Mouse (Mus musculus) lung, adult 2 months (tissue): ENCODE measurements around the gene Ctsl. TPM values are rescaled to one million over a fixed set of nuclear protein-coding genes. Genes with fewer than 3 reads are reported as not detected.
A peak's percentile ranks its signal among the peaks of the same experiment; 100 is the strongest.

Experiments used
- DNase-seq: peaks from one replicate; pipeline ENCODE4 v3.0.0; 2022
- H3K4me1 ChIP-seq: fragments of 200-500 bp; 2 replicates; pipeline ENCODE4 v1.6.1; 2011; ENCODE audit warnings: low read length; ENCODE audit not compliant: control insufficient read depth, insufficient read depth
- H3K4me3 ChIP-seq: fragments of 200-500 bp; replicated peaks from 2 replicates; pipeline ENCODE3; 2011; ENCODE audit warnings: low read depth, mild to moderate bottlenecking, control low read depth, low read length; ENCODE audit errors: extremely low read depth
- CTCF ChIP-seq: fragments of 200-500 bp; IDR thresholded peaks from 2 replicates; pipeline ENCODE4 v1.5.1; 2011; ENCODE audit warnings: mild to moderate bottlenecking, low read length, control low read depth; ENCODE audit not compliant: insufficient read depth
- POLR2A ChIP-seq: fragments of 200-500 bp; IDR thresholded peaks from 2 replicates; pipeline ENCODE4 v1.6.1; 2011; ENCODE audit warnings: low read depth, mild to moderate bottlenecking, control low read depth, low read length, borderline replicate concordance; ENCODE audit errors: extremely low read depth
- WGBS: fragments of 180-500 bp; shearing (Covaris S2); methylation state at CpG from one replicate; pipeline ENCODE4 v1.1.7; 2018; 5-methylcytosine and 5-hydroxymethylcytosine counted together
- polyA plus RNA-seq: library from polyadenylated mRNA; depleted of rRNA; stranded (reverse); fragments of >200 nt; gene quantifications from 2 replicates; pipeline ENCODE4 v1.2.3, GENCODE M21; 2012

Ctsl gene
- polyA plus RNA-seq, 1 experiment = 98.1 TPM

GRCm38 (mm10) chr13:64332321-64332720, 38.4 kb downstream of the Ctsl start:
- TF ChIP-seq CTCF (no peak), POLR2A (no peak)
- H3K4me1 ChIP-seq = no peaks in the 10 kb centered on the region
- no peak overlapping the region for H3K4me3 ChIP-seq
- no peak for DNase-seq
- WGBS = 66% methylated on average over 6 of the region's 6 CpGs

- no peak for DNase-seq
- 83% methylated on average over 8 of the region's 8 CpGs for WGBS
- Histone ChIP-seq H3K4me1 (peaks cover 2% of the 10 kb centered on the region; the same call in 1 of the 2 replicates), H3K4me3 (no peak overlapping the region)
- TF ChIP-seq CTCF = no peak
- no peak for TF ChIP-seq POLR2A
Measured at GRCm38 (mm10) chr13:64322561-64323281, 48.0 kb downstream of the Ctsl start.

GRCm38 (mm10) chr13:64320334-64320733, 50.4 kb downstream of the Ctsl start:
- Histone ChIP-seq H3K4me1 (peaks cover 2% of the 10 kb centered on the region; the same call in 1 of the 2 replicates), H3K4me3 (no peak overlapping the region)
- WGBS = 57% methylated on average over 8 of the region's 8 CpGs
- TF ChIP-seq POLR2A = no peak
- no peak for TF ChIP-seq CTCF
- no peak for DNase-seq

GRCm38 (mm10) chr13:64319782-64320181, 50.9 kb downstream of the Ctsl start:
- Histone ChIP-seq H3K4me1 (peaks cover 2% of the 10 kb centered on the region; the same call in 1 of the 2 replicates), H3K4me3 (no peak overlapping the region)
- TF ChIP-seq POLR2A = no peak
- no peak for TF ChIP-seq CTCF
- no peak for DNase-seq

- no peak overlapping the region for H3K4me3 ChIP-seq
- no peak for TF ChIP-seq POLR2A
- TF ChIP-seq CTCF = no peak
- 43% methylated on average over 2 of the region's 2 CpGs for WGBS
- no peak for DNase-seq
- H3K4me1 ChIP-seq = peaks cover 2% of the 10 kb centered on the region; the same call in 1 of the 2 replicates
Measured at GRCm38 (mm10) chr13:64318355-64318754, 52.3 kb downstream of the Ctsl start.

GRCm38 (mm10) chr13:64315483-64316050, 55.1 kb downstream of the Ctsl start:
- no peak for DNase-seq
- TF ChIP-seq POLR2A = no peak
- no peak for TF ChIP-seq CTCF
- WGBS = 0% methylated on average over 3 of the region's 3 CpGs
- H3K4me3 ChIP-seq = no peak overlapping the region
- H3K4me1 ChIP-seq = peaks cover 11% of the 10 kb centered on the region

GRCm38 (mm10) chr13:64314041-64314440, 56.6 kb downstream of the Ctsl start:
- WGBS = 72% methylated on average over 3 of the region's 3 CpGs

GRCm38 (mm10) chr13:64312916-64313289, 57.8 kb downstream of the Ctsl start:
- TF ChIP-seq POLR2A = no peak; the same call in 1 of the 2 replicates
- no peak for TF ChIP-seq CTCF
- no peak for DNase-seq
- WGBS = 2% methylated on average over 2 of the region's 2 CpGs
- H3K4me1 ChIP-seq = peaks cover 16% of the 10 kb centered on the region
- H3K4me3 ChIP-seq = peak overlapping the region; percentile 53

More at GRCm38 (mm10) chr13:64314041-64314440, 56.6 kb downstream of the Ctsl start:
- H3K4me1 ChIP-seq = peaks cover 16% of the 10 kb centered on the region
- H3K4me3 ChIP-seq = no peak overlapping the region
- no peak for DNase-seq
- no peak for TF ChIP-seq POLR2A
- TF ChIP-seq CTCF = no peak

- peak; percentile 88 for DNase-seq
- no peak for TF ChIP-seq CTCF
- peak; percentile 66 for TF ChIP-seq POLR2A
- Histone ChIP-seq H3K4me1 (peaks cover 16% of the 10 kb centered on the region), H3K4me3 (peak within 1 kb of the TSS; percentile 92)
- under 1% methylated on average over 74 of the region's 74 CpGs for WGBS
Measured at GRCm38 (mm10) chr13:64312024-64312915, 58.4 kb downstream of the Ctsl start, which contains the start of gene Aaed1. Aaed1 (minus strand) TSS chr13:64312710.
